Mouse (Mus musculus): ENCODE results near the gene Ambra1.

Gene Ambra1

GRCm38 (mm10) chr2:91739586-91739985 is 9.7 kb downstream of the Ambra1 start:
- no peak for DNase-seq

- no peak for DNase-seq
Measured at GRCm38 (mm10) chr2:91744686-91745085, 14.8 kb downstream of the Ambra1 start.

GRCm38 (mm10) chr2:91749811-91750261 is 19.9 kb downstream of the Ambra1 start:
- peak; percentile 63 for DNase-seq

DNA sequence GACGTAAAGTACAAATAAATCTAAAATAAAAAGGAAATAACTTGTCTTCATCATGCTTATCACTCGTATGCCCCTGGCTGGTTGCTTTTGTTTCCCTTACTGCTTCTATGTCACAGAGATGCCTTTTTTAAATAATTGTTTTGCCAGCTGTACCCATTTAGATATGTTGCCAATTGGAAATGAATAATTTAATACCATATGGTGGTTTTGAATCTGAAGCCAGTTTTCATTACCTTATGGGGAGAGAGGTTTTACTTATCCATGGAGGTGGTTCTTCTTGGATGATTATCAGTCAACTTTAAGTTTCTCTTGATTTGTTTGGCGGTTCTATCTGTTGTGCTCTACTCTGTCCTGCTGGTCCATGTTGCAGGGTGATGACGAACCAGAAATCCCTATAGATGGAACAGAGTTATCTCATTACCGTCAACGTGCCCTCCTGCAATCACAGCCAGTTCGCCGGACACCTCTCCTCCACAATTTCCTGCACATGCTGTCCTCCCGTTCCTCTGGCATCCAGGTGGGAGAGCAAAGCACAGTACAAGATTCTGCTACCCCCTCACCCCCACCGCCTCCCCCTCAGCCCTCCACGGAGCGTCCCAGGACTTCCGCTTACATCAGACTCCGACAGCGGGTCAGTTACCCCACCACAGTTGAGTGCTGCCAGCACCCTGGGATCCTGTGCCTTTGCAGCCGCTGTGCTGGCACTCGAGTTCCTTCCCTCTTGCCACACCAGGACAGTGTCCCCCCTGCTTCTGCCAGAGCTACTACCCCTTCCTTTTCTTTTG is 42.2 kb downstream of the Ambra1 start:
- no peak for DNase-seq

DNA sequence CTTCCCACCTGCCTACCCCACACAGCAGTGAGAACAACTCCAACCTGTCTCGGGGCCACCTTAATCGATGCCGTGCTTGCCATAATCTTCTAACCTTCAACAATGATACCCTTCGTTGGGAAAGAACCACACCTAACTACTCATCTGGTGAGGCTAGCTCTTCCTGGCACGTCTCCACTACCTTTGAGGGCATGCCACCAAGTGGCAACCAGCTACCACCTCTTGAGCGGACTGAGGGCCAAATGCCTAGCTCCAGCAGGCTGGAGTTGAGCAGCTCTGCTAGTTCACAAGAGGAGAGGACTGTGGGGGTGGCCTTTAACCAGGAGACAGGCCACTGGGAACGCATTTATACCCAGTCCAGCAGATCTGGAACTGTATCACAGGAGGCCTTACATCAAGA is 43.4 kb downstream of the Ambra1 start:
- no peak for DNase-seq

DNA sequence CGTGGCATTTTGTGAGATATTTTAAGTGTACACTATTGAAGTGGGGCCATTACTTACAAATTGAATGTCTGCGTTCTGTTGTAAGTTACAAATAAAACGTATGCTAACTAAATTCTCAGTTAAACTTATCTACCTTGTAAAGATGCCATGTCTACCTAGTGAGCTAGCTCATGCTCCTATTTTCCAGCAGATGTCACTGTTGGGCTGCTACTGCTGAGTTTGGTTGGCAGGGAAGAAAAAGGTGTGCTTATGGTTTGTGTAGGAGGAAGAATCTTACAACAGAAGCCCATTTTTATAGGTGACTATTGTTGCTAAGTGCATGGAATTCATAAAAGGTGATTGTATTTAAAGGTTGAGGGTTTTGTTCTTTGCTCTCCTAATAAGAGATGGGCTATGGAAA is 49.2 kb downstream of the Ambra1 start:
- peak; percentile 28 for DNase-seq

DNA sequence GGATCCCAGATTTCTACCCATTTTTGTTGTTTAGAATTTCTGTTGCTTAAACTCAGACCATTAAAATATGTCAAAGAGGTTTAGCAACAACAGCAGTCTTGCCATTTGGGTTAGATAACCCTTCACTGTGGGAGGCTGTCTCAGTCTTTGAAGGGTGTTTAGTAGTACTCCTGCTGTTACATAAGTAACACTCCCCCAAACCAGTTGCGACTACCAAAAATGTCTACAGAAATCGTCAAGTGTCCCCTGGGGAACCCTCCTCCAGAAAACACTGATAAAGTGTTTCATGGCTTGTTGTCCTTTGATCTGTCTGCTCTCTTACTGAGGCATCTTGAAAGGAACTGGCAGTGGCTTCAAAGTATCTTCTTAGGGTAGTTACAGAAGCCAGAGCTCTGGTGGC is 61.7 kb downstream of the Ambra1 start:
- no peak for DNase-seq

- DNase-seq, result no peak
Measured at GRCm38 (mm10) chr2:91792346-91792745, 62.4 kb downstream of the Ambra1 start.

- DNase-seq, result peak; percentile 44
Measured at GRCm38 (mm10) chr2:91794466-91794865, 64.5 kb downstream of the Ambra1 start.

- DNase-seq, result no peak
Measured at GRCm38 (mm10) chr2:91795091-91795490, 65.2 kb downstream of the Ambra1 start.

- DNase-seq, result peak; percentile 32
Measured at GRCm38 (mm10) chr2:91811433-91811832, 81.5 kb downstream of the Ambra1 start.

DNA sequence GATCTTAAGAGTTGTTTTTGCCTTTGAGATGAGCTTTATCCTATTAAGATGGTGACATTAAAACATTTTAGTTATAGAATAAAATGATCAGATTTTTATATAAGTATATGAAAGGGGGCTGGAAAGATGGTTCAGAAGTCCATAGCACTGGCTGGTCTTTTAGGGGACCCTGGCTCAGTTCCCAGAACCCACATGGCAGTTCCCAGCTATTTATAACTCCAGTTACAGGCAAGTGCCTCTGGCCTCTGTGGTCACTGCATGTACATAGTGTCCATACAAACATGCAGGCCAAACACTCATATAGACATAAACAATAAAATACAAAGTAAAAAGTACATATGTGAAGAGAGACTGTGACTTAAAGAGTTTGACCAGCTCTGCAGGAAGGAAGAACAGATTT is 86.8 kb downstream of the Ambra1 start:
- DNase-seq, result no peak

- DNase-seq, result peak; percentile 35
Measured at GRCm38 (mm10) chr2:91832227-91832626, 102.3 kb downstream of the Ambra1 start.

DNA sequence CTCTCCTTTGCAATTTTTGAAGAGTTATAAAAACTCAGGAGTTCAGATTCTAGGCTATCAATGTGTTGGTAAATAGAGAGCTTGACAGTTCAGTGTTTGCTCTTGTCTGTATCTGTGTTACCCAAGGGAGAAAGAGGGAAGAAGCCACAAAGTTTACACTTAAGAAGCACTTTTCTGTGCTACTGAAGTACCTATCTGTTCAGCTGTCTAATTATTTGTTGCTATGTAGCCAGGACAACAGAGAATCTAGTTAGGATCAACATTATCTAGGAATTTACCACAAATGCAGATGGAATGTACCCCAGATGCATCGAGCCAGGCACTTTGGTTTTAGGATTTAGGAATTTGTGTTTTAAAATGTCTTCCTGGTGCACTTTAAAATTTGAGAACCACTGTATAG is 104.3 kb downstream of the Ambra1 start:
- DNase-seq, result no peak

DNA sequence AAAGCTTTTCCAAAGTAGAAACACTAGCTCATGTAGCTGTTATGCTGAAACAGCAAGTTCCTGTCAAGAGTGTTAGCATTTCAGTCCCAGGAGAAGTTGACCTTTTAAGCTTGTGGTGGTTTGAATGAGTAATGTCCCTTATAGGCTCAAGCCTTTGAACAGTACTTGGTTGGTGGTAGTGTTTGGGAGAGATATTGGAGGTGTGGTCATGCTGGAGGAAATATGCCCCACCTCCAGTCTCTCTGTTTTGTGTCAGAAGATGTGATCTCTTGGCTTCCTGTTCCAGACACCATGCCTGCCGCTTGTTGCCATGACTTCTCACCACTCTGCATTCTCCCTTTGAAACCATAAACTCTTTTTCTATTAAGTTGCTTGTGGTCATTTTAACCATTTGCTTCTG is 105.1 kb downstream of the Ambra1 start:
- DNase-seq, result no peak

GRCm38 (mm10) chr2:91835631-91836030 is 105.7 kb downstream of the Ambra1 start:
- DNase-seq, result no peak

DNA sequence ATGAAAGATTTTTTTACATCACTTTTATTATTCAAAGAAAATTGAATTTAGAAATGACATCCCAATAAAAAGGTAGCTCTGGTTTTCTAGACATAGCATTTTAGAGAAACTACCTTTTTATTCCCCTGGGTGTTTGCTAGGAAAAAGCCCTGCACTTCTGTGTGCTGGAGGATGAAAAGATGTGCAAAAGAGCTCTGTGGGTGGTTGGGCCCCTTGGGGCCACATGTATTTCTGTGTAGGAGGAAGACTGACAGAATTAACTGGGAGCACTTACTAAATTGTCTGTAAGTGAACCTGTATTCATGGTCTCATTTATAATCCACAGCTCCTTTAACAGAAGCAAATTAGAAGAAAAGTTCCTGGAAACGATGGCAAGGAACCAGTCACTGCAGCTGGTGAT is 114.2 kb downstream of the Ambra1 start:
- DNase-seq, result no peak

- no peak for DNase-seq
Measured at GRCm38 (mm10) chr2:91852446-91853191, 122.7 kb downstream of the Ambra1 start.

GRCm38 (mm10) chr2:91854575-91854974 is 124.6 kb downstream of the Ambra1 start:
- no peak for DNase-seq

DNA sequence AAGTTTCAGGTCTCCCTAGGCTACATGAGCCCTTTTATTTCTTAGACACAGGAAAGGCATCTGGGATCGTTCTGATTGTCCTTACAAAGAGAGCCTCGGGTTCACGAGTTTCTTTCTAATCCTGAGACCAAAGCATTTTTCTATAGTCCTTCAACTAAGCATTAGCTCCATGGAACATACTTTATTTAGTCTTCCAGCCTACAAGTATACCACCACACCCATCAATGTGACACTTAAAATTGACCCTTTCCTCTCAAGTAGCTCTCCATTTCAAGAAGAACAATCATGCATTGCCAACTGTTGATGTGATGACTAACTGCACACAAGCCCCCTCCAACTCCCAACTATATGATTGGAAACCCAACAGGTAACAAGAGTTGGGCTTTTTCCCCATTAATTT is 127.0 kb downstream of the Ambra1 start:
- no peak for DNase-seq

DNA sequence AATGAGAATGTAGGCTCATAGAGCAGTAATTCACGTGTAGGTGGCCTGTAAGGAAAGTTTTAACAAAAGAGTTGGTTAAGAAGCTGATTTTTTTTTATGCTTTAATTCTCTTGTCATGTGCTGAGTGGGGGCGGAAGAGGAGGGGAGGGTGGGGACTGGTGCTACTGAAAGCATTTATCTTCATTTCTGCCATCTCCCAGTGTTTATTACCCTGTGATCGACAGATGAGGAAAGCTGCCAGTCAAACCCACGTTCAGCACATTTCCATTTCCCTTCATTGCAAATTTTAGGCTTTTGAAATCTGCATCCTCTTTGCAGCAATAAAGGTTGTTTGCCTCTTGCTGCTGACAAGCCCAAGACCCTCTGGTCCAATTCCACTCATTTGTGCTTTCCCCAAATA is 129.5 kb downstream of the Ambra1 start:
- DNase-seq, result no peak

DNA sequence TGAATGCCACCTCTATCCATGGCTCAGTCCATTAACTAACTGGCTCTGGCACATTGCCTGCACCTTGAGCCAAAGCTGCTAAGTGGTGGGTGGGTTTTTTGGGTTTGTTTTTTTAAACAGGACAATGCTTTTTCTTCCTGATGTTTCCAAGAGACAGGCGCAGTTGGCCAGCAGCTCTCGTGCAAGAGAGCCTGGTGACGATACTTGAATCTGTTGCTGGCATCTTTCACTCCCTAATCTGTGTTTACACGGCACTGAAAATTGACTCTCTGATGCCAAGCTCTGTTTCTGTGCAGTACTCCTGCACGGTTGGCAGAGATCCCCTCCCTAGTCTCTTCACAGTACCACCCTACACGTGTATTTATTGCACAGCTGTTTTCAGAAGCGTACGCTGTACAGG is 140.8 kb downstream of the Ambra1 start:
- DNase-seq, result peak; percentile 24

DNA sequence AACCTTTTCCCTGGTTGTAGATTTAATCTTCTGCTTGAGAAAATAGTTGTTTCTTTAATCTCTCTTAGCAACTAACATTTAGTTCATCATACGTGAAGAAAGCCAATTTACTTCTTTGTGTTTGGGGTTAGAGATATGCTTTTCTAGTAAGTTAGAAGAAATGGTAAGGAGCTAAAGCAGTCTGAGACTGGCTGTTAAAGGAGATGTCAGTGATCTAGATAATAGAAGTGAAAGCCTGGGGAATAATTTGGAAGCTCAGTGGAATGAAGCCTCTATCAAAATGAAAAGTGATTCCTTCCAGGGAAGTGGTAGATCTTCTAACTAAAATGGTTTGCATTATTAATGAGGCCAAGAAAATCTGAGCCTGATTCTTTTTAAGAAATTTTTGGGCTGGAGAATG is 141.3 kb downstream of the Ambra1 start:
- DNase-seq, result no peak

DNA sequence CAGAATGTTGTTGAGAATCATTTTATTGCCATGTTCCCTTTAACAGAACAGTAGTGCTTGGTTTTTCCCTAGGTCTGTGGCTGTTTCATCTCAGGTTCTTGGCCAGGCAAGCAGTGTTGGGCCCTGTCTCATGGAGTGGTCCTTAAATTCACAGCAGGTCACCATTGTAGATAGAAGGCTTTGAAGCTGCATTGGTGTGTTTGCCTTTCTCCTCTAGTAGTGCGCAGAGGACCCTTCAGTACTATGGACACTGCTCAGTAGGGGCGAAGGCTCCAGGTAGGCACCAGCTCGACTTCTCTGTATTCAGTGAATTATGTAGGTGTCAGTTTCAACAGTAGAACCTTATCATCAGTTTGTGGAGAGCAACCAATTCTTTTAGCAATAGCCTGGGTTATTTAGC is 142.7 kb downstream of the Ambra1 start:
- no peak for DNase-seq
